Mouse (Mus musculus) erythroid progenitor cell, adult 5-6 weeks (primary cell): ENCODE measurements at regions not wholly inside any gene's neighbourhood (a gene's known extent, or its start where the extent isn't known, plus 50 kb on each side); places are given as distances from the start of the nearest gene placed in this dataset.

Source experiments
- ATAC-seq: replicated peaks from 2 replicates; pipeline ENCODE4 v1.8.0; 2016; ENCODE audit warnings: moderate number of reproducible peaks, mild to moderate bottlenecking, moderate TSS enrichment, inconsistent platforms; ENCODE audit not compliant: poor library complexity, low FRiP score, severe bottlenecking

GRCm38 (mm10) chr11:18585031-18585430 lies 433.8 kb downstream of the Meis1 start:
- ATAC-seq: no peak

- no peak for ATAC-seq
These were observed 436.0 kb downstream of the Meis1 start for GRCm38 (mm10) chr11:18582781-18583161.

- no peak for ATAC-seq
These were observed 436.6 kb downstream of the Meis1 start for GRCm38 (mm10) chr11:18581997-18582780.

GRCm38 (mm10) chr11:18581078-18581800 lies 437.5 kb downstream of the Meis1 start:
- no peak for ATAC-seq

- no peak for ATAC-seq
These were observed 447.1 kb downstream of the Meis1 start for GRCm38 (mm10) chr11:18571557-18572209.

GRCm38 (mm10) chr11:18563011-18563410 lies 455.8 kb downstream of the Meis1 start:
- ATAC-seq: no peak

GRCm38 (mm10) chr11:18558665-18559064 lies 460.1 kb downstream of the Meis1 start:
- no peak for ATAC-seq

- ATAC-seq: no peak
These were observed 483.3 kb downstream of the Meis1 start for GRCm38 (mm10) chr11:18535592-18535857.

GRCm38 (mm10) chr11:18534807-18535591 lies 483.8 kb downstream of the Meis1 start:
- no peak for ATAC-seq

GRCm38 (mm10) chr11:18531264-18532110 lies 487.3 kb downstream of the Meis1 start:
- no peak for ATAC-seq

GRCm38 (mm10) chr11:18528568-18528967 lies 490.2 kb downstream of the Meis1 start:
- ATAC-seq: no peak

GRCm38 (mm10) chr11:18495108-18495757 lies 523.6 kb downstream of the Meis1 start:
- ATAC-seq: no peak

GRCm38 (mm10) chr11:18493981-18494380 lies 524.8 kb downstream of the Meis1 start:
- no peak for ATAC-seq

GRCm38 (mm10) chr11:18493086-18493485 lies 525.7 kb downstream of the Meis1 start:
- ATAC-seq: no peak

- no peak for ATAC-seq
These were observed 529.1 kb downstream of the Meis1 start for GRCm38 (mm10) chr11:18489517-18490256.

GRCm38 (mm10) chr11:18478841-18479240 lies 525.2 kb upstream of the Etaa1 start:
- ATAC-seq: no peak

- no peak for ATAC-seq
These were observed 497.6 kb upstream of the Etaa1 start for GRCm38 (mm10) chr11:18451271-18451670.

GRCm38 (mm10) chr11:18448879-18449278 lies 495.2 kb upstream of the Etaa1 start:
- no peak for ATAC-seq
